Mouse (Mus musculus) heart, adult 11 months (tissue): ENCODE measurements at regions not wholly inside any gene's neighbourhood (a gene's known extent, or its start where the extent isn't known, plus 50 kb on each side); places are given as distances from the start of the nearest gene placed in this dataset.

Source experiments
- DNase-seq: peaks from one replicate; pipeline ENCODE4 v3.0.0; 2022

DNA sequence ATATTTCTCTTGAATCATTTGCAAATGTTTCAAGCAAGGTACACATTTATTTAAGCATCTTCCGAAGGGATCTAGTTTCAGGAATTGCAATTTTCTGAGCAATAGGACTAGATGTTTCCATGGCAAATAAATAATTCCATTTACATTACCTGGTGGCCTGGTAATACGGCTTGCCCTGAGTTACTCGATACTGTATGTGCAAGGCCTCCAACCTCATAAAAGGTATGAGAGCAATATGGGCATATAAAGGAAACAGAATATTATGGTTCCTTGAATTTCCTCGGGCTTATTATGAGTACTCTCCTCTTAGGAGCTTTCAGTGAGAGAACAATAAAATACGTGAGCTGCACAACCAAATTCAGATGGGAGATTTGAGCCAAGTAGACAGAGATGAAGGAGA, 81.4 kb upstream of the Gm9972 start:
- no peak for DNase-seq

GRCm38 (mm10) chr11:42965732-42966131, 69.8 kb upstream of the Gm9972 start:
- DNase-seq: no peak

GRCm38 (mm10) chr11:42978245-42978644, 57.3 kb upstream of the Gm9972 start:
- DNase-seq: no peak
